Mouse (Mus musculus): Measurements from ENCODE around the gene Card19. TPM values are rescaled to one million over a fixed set of nuclear protein-coding genes. Genes with fewer than 3 reads are reported as not detected.

Gene Card19
- 97.6 and 99.6 TPM in 2 replicates for polyA plus RNA-seq (2015; fragmentation: Nextera tagmentation; extraction: Ambion mirVana)

DNA sequence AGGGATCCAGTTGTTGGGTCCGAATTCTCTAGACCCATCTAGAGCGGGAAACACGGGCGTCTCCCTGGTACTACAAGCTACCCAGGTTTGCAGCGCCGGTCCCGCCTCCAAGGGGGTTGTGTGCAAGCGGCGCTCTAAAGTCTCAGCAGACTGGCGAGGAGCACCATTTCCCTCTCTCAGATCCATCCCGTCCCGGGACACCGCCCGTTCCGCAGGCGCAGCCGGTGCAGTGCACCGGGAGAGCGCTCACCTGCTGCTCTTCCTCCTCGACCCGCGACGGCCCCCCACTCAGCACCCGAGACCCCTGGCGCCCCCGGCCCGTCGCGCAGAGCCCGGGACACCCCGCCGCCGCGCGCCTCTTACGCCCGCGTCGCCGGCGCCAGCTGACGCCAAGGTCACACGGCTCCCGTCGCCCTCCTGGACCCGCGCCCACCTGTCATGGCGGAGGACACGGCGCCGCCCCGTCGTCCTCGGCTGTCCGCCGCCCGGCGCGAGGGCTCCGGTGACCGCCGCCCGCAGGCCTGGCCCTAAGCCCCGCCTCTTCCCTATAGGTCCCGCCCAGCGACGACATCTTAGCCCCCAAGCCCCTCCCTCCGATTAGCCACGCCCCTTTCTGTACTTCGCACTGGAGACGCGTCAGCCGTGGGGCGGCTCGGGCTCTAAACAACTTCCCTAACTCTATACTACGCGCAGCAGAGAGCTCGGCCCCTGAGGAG is at the start of gene Card19:
Gene Card19, minus strand, starts transcription at position 534 of the 716 bp plus-strand sequence.

GRCm38 (mm10) chr13:49248467-49248862 is 32.6 kb upstream of the Card19 start, which contains the start of gene Susd3:
Susd3 (minus strand) TSS chr13:49248706.

GRCm38 (mm10) chr13:49187288-49188218 is 28.3 kb downstream of the Card19 start, which contains the start of gene Ninj1:
Ninj1 (plus strand) TSS chr13:49187485.

Other genes with a start within 250 kb of the Card19 start
- 15.0 and 15.4 TPM in 2 replicates for gene Fam120a, start 248.0 kb downstream of the Card19 start, polyA plus RNA-seq (2015; fragmentation: Nextera tagmentation; extraction: Ambion mirVana)
- gene Wnk2, start 68.0 kb downstream of the Card19 start, polyA plus RNA-seq (2015; fragmentation: Nextera tagmentation; extraction: Ambion mirVana), result 3.9 and 5.2 TPM in 2 replicates
- 58.8 and 62.0 TPM in 2 replicates for gene Ninj1, start 28.6 kb downstream of the Card19 start, polyA plus RNA-seq (2015; fragmentation: Nextera tagmentation; extraction: Ambion mirVana)
- 1.0 and 1.3 TPM in 2 replicates for gene Susd3, start 32.7 kb upstream of the Card19 start, polyA plus RNA-seq (2015; fragmentation: Nextera tagmentation; extraction: Ambion mirVana)
- 0.05 and 0.19 TPM in 2 replicates for gene Fgd3, start 104.3 kb upstream of the Card19 start, polyA plus RNA-seq (2015; fragmentation: Nextera tagmentation; extraction: Ambion mirVana)
- 20.2 and 20.9 TPM in 2 replicates for gene Bicd2, start 125.5 kb upstream of the Card19 start, polyA plus RNA-seq (2015; fragmentation: Nextera tagmentation; extraction: Ambion mirVana)
- 8.5 and 8.6 TPM in 2 replicates for gene Ippk, start 205.2 kb upstream of the Card19 start, polyA plus RNA-seq (2015; fragmentation: Nextera tagmentation; extraction: Ambion mirVana)

Data from skeletal muscle tissue, postnatal 0 days (tissue).